Mouse (Mus musculus): ENCODE measurements around the gene Dscam. TPM values are rescaled to one million over a fixed set of nuclear protein-coding genes. Genes with fewer than 3 reads are reported as not detected.

Gene Dscam
- polyA plus RNA-seq, 1 experiment from 2014 or later: not detected

DNA sequence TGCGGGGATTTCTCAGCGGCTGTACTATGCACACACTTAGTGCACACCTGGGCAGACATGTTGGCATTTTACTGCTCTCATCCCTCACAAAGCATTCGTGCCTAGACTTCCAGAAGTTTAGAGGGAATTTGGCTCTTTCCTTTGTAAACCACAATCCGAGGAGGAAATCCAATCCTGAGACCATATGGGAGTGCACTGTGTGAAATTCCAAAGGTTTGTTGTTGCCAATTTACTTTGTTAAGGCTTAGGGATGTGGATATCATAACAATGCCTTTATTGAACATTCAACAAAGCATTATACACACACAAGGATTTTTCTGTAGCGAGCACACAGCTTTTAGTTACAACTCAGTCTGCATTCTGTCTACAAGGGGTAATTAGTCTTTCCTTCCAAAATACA, 511.3 kb downstream of the Dscam start:
- Histone ChIP-seq H3K36me3 (ENCODE audit: control insufficient read depth, insufficient read depth, low read length) (no peaks in the 10 kb centered on the region), H3K9me3 (ENCODE audit: control insufficient read depth, low read length) (no peaks in the 10 kb centered on the region), H3K27me3 (ENCODE audit: control insufficient read depth, insufficient read depth, low read length) (no peaks in the 10 kb centered on the region), H3K4me1 (ENCODE audit: control insufficient read depth, insufficient read depth, low read length) (no peaks in the 10 kb centered on the region), H3K27ac (ENCODE audit: low read depth, low read length) (no peak overlapping the region), H3K4me2 (replicated peaks; ENCODE audit: low read depth, low read length) (no peak overlapping the region), H3K9ac (ENCODE audit: low read depth, low read length) (no peak overlapping the region), H3K4me3 (ENCODE audit: low read length) (no peak overlapping the region)
- ATAC-seq (ENCODE audit: low FRiP score, low TSS enrichment): no peak
- 71% methylated on average over 5 of the region's 5 CpGs for WGBS

DNA sequence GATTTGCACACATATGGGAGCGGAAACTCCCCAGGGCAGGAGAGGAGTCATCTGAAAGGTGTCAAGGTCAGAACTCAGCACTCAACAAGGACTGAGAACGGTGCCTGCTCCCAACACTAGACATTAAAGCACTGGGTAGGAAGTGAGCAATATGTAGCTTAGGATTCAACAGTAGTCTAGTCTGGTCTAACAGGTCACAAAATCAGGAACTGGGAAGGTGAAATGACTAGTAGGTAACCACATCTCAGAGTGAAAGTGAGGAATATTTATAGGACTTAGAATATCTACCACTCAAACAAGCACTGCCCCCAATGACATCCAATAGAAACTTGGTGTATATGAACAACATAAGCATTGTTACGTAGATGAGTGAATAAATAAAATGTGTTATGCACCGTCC, 515.0 kb downstream of the Dscam start:
- no peak overlapping the region for H3K27ac ChIP-seq (ENCODE audit: low read depth, low read length)
- H3K4me1 ChIP-seq (ENCODE audit: control insufficient read depth, insufficient read depth, low read length): no peaks in the 10 kb centered on the region
- H3K9ac ChIP-seq (ENCODE audit: low read depth, low read length): no peak overlapping the region
- H3K4me3 ChIP-seq (ENCODE audit: low read length): no peak overlapping the region
- no peak overlapping the region for H3K4me2 ChIP-seq (replicated peaks; ENCODE audit: low read depth, low read length)
- no peak for ATAC-seq (ENCODE audit: low FRiP score, low TSS enrichment)
- WGBS: 94% methylated on average over 4 of the region's 4 CpGs
- no peaks in the 10 kb centered on the region for H3K9me3 ChIP-seq (ENCODE audit: control insufficient read depth, low read length)
- no peaks in the 10 kb centered on the region for H3K27me3 ChIP-seq (ENCODE audit: control insufficient read depth, insufficient read depth, low read length)
- no peaks in the 10 kb centered on the region for H3K36me3 ChIP-seq (ENCODE audit: control insufficient read depth, insufficient read depth, low read length)

DNA sequence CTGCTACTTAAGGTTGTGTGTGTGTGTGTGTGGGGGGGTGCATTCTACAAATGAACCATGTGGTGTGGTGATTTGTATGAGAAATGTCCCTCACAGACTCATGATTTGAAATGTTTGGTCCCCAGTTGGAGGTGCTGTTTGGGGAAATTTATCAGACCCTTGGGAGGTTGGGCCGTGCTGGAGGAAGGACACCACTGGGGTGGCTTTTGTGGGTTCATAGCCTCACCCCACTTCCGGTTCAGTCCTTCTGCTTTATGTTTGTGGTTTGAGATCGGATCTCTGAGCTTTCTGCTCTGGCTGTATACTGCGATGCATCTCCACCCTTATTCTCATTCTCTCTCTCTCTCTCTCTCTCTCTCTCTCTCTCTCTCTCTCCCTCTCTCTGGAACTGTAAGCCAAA, 516.5 kb downstream of the Dscam start:
- no peaks in the 10 kb centered on the region for H3K27me3 ChIP-seq (ENCODE audit: control insufficient read depth, insufficient read depth, low read length)
- no peaks in the 10 kb centered on the region for H3K9me3 ChIP-seq (ENCODE audit: control insufficient read depth, low read length)
- H3K4me2 ChIP-seq (replicated peaks; ENCODE audit: low read depth, low read length): no peak overlapping the region
- no peaks in the 10 kb centered on the region for H3K36me3 ChIP-seq (ENCODE audit: control insufficient read depth, insufficient read depth, low read length)
- no peak overlapping the region for H3K27ac ChIP-seq (ENCODE audit: low read depth, low read length)
- ATAC-seq (ENCODE audit: low FRiP score, low TSS enrichment): no peak
- 94% methylated on average over 4 of the region's 4 CpGs for WGBS
- no peak overlapping the region for H3K4me3 ChIP-seq (ENCODE audit: low read length)
- H3K4me1 ChIP-seq (ENCODE audit: control insufficient read depth, insufficient read depth, low read length): no peaks in the 10 kb centered on the region
- no peak overlapping the region for H3K9ac ChIP-seq (ENCODE audit: low read depth, low read length)

DNA sequence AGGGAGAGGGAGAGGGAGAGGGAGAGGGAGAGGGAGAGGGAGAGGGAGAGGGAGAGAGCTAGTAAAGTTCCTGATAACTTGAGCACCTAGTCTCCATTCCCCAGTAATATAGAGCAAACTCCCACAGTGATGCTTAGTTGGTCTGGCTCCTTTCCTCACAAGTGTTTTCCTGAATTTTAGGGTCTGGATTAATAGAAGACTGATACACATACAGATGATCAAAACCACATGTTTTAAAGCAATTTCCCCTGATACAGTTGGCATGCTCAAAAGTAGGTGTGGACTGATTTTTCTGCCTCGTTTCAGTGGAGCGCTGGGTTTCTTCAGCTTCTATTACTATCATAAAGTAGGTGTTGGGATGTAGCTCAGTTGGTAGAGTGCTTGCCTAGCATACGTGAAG, 519.1 kb downstream of the Dscam start:
- Histone ChIP-seq H3K4me3 (ENCODE audit: low read length) (no peak overlapping the region), H3K27ac (ENCODE audit: low read depth, low read length) (no peak overlapping the region), H3K9ac (ENCODE audit: low read depth, low read length) (no peak overlapping the region), H3K36me3 (ENCODE audit: control insufficient read depth, insufficient read depth, low read length) (no peaks in the 10 kb centered on the region), H3K27me3 (ENCODE audit: control insufficient read depth, insufficient read depth, low read length) (no peaks in the 10 kb centered on the region), H3K9me3 (ENCODE audit: control insufficient read depth, low read length) (no peaks in the 10 kb centered on the region), H3K4me2 (replicated peaks; ENCODE audit: low read depth, low read length) (no peak overlapping the region), H3K4me1 (ENCODE audit: control insufficient read depth, insufficient read depth, low read length) (no peaks in the 10 kb centered on the region)
- ATAC-seq (ENCODE audit: low FRiP score, low TSS enrichment): no peak
- 85% methylated on average over 3 of the region's 3 CpGs for WGBS

DNA sequence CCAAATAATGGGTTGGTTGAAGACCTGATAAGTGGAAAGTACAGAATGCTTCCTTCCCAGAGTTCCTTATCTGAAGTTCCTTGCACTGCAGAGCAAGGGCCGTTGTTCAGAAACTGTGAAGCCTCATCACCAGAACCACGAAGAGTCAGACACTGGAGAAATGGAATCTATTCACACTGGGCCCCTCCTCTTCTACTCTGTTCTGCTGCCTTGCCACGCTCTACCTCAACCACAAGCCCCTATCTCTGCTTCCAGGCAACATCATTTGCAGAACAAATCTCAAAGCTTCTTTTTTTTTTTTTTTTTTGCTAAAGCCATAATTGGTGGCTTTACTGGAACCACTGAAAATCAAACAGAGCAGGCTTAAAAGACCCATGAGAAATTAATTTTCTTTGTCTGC, 530.5 kb downstream of the Dscam start:
- Histone ChIP-seq H3K4me3 (ENCODE audit: low read length) (no peak overlapping the region), H3K4me2 (replicated peaks; ENCODE audit: low read depth, low read length) (no peak overlapping the region)

DNA sequence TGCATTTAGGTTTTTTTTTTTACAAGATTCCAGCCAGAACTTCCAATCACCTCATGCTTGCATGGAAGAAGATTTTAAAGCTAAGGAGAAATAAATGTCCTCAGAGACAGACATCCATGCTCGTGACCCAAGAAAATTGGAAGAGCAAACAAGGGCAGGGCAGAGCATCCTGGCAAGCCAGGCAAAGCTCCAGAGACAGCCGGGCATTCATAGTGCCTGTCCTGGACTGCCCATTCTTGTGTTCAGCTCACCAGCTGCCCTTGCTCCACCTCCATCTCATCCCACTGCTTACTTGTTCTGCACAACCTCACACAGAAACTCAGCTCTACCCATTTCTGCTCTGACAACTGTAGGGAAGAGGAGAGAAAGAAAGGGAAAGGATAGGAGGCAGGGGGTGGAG, 534.6 kb downstream of the Dscam start:
- Histone ChIP-seq H3K27ac (ENCODE audit: low read depth, low read length) (no peak overlapping the region), H3K4me3 (ENCODE audit: low read length) (no peak overlapping the region), H3K4me2 (replicated peaks; ENCODE audit: low read depth, low read length) (no peak overlapping the region), H3K4me1 (ENCODE audit: control insufficient read depth, insufficient read depth, low read length) (no peaks in the 10 kb centered on the region), H3K9ac (ENCODE audit: low read depth, low read length) (no peak overlapping the region), H3K27me3 (ENCODE audit: control insufficient read depth, insufficient read depth, low read length) (no peaks in the 10 kb centered on the region), H3K9me3 (ENCODE audit: control insufficient read depth, low read length) (no peaks in the 10 kb centered on the region), H3K36me3 (ENCODE audit: control insufficient read depth, insufficient read depth, low read length) (no peaks in the 10 kb centered on the region)
- WGBS: 76% methylated on average over 2 of the region's 2 CpGs
- no peak for ATAC-seq (ENCODE audit: low FRiP score, low TSS enrichment)

More for the DNA sequence above, 530.5 kb downstream of the Dscam start:
- H3K4me1 ChIP-seq (ENCODE audit: control insufficient read depth, insufficient read depth, low read length): no peaks in the 10 kb centered on the region
- H3K36me3 ChIP-seq (ENCODE audit: control insufficient read depth, insufficient read depth, low read length): no peaks in the 10 kb centered on the region
- no peak for ATAC-seq (ENCODE audit: low FRiP score, low TSS enrichment)
- no peak overlapping the region for H3K27ac ChIP-seq (ENCODE audit: low read depth, low read length)
- no peaks in the 10 kb centered on the region for H3K9me3 ChIP-seq (ENCODE audit: control insufficient read depth, low read length)
- 73% methylated on average over 3 of the region's 3 CpGs for WGBS
- H3K9ac ChIP-seq (ENCODE audit: low read depth, low read length): no peak overlapping the region
- no peaks in the 10 kb centered on the region for H3K27me3 ChIP-seq (ENCODE audit: control insufficient read depth, insufficient read depth, low read length)

DNA sequence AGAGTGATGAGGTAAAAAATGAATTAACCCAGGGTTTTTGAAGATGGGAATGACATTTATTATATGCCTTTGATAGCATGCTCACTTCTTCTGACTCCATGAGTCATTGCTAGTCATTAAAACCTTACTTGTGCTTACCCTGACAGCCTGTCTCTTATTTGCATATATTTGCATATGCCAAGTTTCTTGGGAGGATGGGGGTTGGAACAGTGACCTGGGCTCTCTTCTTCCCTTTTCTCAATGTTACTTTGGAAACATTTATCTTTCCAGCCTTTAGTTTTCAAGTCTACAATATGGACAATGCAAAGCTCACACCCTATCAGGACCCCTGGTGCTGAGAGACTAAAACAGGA, 535.8 kb downstream of the Dscam start:
- no peak for ATAC-seq (ENCODE audit: low FRiP score, low TSS enrichment)
- H3K9ac ChIP-seq (ENCODE audit: low read depth, low read length): no peak overlapping the region
- no peaks in the 10 kb centered on the region for H3K9me3 ChIP-seq (ENCODE audit: control insufficient read depth, low read length)
- H3K4me2 ChIP-seq (replicated peaks; ENCODE audit: low read depth, low read length): no peak overlapping the region
- H3K4me3 ChIP-seq (ENCODE audit: low read length): no peak overlapping the region
- no peaks in the 10 kb centered on the region for H3K36me3 ChIP-seq (ENCODE audit: control insufficient read depth, insufficient read depth, low read length)
- H3K27ac ChIP-seq (ENCODE audit: low read depth, low read length): no peak overlapping the region
- no peaks in the 10 kb centered on the region for H3K27me3 ChIP-seq (ENCODE audit: control insufficient read depth, insufficient read depth, low read length)
- no peaks in the 10 kb centered on the region for H3K4me1 ChIP-seq (ENCODE audit: control insufficient read depth, insufficient read depth, low read length)

DNA sequence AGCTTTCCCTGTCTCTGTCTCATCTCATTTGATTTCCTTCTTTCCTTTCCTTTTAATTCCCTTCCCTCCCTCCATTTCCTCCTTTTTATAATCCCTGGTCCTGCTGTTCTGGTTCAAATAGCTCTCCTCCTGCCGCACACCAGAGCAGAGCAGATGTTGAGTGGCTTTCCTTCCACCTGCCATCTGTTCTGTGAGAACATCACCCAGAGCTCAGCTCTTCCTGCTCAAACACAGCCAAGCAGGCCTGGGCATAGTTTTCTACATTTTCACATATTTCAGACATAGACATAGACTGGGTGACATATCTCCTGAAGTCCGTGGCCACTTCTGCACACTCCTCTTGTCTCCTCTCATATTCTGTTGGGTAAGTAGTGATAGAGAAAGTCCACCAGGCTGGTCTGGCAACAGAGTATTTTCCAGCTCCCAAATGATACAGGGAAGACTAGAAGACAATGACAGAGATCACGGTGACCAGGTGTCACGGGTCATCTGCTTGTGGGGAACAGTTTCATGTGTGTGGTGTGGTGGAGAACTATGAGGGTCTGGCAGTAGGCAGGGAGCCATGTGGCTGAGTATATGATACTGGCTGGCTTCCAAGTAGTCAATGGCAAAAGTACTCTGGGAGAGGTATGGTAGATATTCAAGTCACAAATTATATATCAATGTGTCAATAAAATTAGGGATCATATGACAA, 536.3 kb downstream of the Dscam start:
- WGBS: 86% methylated on average over 4 of the region's 4 CpGs

DNA sequence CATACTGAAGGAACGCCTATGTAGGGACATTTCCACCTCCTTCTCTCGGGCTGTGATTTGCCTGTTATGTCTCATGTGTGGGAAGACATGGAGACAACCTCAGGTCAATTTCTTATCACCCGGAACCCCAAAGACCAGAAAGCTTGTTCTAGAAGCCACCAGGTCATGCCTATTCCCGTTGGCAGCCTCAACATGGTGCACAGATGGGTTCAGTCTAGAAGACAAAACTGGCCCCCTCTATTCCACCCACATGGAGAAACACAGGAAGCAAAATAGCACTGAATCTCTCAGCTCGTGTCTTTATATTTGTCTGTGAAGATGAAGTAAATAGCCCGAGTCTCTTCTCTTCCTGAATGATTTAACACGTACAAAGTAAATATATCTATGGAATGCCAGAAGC, 540.3 kb downstream of the Dscam start:
- H3K27ac ChIP-seq (ENCODE audit: low read depth, low read length): no peak overlapping the region
- no peak for ATAC-seq (ENCODE audit: low FRiP score, low TSS enrichment)
- no peak overlapping the region for H3K4me2 ChIP-seq (replicated peaks; ENCODE audit: low read depth, low read length)
- no peaks in the 10 kb centered on the region for H3K27me3 ChIP-seq (ENCODE audit: control insufficient read depth, insufficient read depth, low read length)
- WGBS: 58% methylated on average over 7 of the region's 7 CpGs
- H3K4me3 ChIP-seq (ENCODE audit: low read length): no peak overlapping the region
- no peak overlapping the region for H3K9ac ChIP-seq (ENCODE audit: low read depth, low read length)
- no peaks in the 10 kb centered on the region for H3K9me3 ChIP-seq (ENCODE audit: control insufficient read depth, low read length)
- H3K4me1 ChIP-seq (ENCODE audit: control insufficient read depth, insufficient read depth, low read length): no peaks in the 10 kb centered on the region
- no peaks in the 10 kb centered on the region for H3K36me3 ChIP-seq (ENCODE audit: control insufficient read depth, insufficient read depth, low read length)

More for the DNA sequence above, 536.3 kb downstream of the Dscam start:
- Histone ChIP-seq H3K4me1 (ENCODE audit: control insufficient read depth, insufficient read depth, low read length) (no peaks in the 10 kb centered on the region), H3K36me3 (ENCODE audit: control insufficient read depth, insufficient read depth, low read length) (no peaks in the 10 kb centered on the region), H3K27me3 (ENCODE audit: control insufficient read depth, insufficient read depth, low read length) (no peaks in the 10 kb centered on the region), H3K9ac (ENCODE audit: low read depth, low read length) (no peak overlapping the region), H3K9me3 (ENCODE audit: control insufficient read depth, low read length) (no peaks in the 10 kb centered on the region), H3K27ac (ENCODE audit: low read depth, low read length) (no peak overlapping the region), H3K4me2 (replicated peaks; ENCODE audit: low read depth, low read length) (no peak overlapping the region), H3K4me3 (ENCODE audit: low read length) (no peak overlapping the region)
- no peak for ATAC-seq (ENCODE audit: low FRiP score, low TSS enrichment)
